ENCODE assay signal across 18 mouse cellular contexts in genomic region chr11:121808866-121809265, GRCm38 (mm10). TPM values are rescaled to one million over a fixed set of nuclear protein-coding genes. Genes with fewer than 3 reads are reported as not detected.
A peak's percentile ranks its signal among the peaks of the same experiment; 100 is the strongest.
DNase-seq lines count a peak whose midpoint lies in the region; ATAC-seq and TF ChIP-seq lines count a peak whose summit lies in the region.
"Had no signal": no experiment of that assay in that cellular context is flagged by ENCODE, and none has a peak within 500 bp of the region (broad histone marks: within the 10 kb centered on the region; RNA-seq: fewer than 3 reads in every experiment).

No protein-coding gene starts in this region.

- H3K4me3 ChIP-seq in lung, embryonic 14.5 days (ENCODE audit: low read depth, low read length) = no peak overlapping the region
- no peak overlapping the region for H3K4me3 ChIP-seq in heart, embryonic 12.5 days
- H3K4me3 ChIP-seq: forebrain, embryonic 10.5 days; heart, embryonic 10.5 days; kidney, embryonic 15.5 days; left cerebral cortex, adult 2 months; limb, embryonic 12.5 days had no signal

- no peak overlapping the region for H3K4me2 ChIP-seq in lung, embryonic 14.5 days
- H3K4me2 ChIP-seq in heart, embryonic 12.5 days = no peak overlapping the region
- H3K4me2 ChIP-seq: kidney, embryonic 15.5 days; limb, embryonic 12.5 days had no signal

- no peaks in the 10 kb centered on the region for H3K4me1 ChIP-seq in lung, embryonic 14.5 days (ENCODE audit: insufficient read depth)
- no peaks in the 10 kb centered on the region for H3K4me1 ChIP-seq in heart, embryonic 12.5 days (replicated peaks)
- H3K4me1 ChIP-seq: heart, embryonic 10.5 days; limb, embryonic 12.5 days had no signal

- ATAC-seq in lung, embryonic 14.5 days (ENCODE audit: insufficient read depth) = peak; percentile 42; the same call in 1 of the 2 replicates
- no peak for ATAC-seq in heart, embryonic 12.5 days (ENCODE audit: insufficient number of reproducible peaks, low FRiP score)

- TF ChIP-seq CTCF in lung, embryonic 14.5 days (IDR thresholded peaks at IDR 0.05; ENCODE audit: low read depth) = no peak

- 46% methylated on average over 1 of the region's 1 CpGs for WGBS in lung, embryonic 14.5 days
- 28% methylated on average over 1 of the region's 1 CpGs for WGBS in heart, embryonic 12.5 days

- no peaks in the 10 kb centered on the region for H3K9me3 ChIP-seq in lung, embryonic 14.5 days (ENCODE audit: low read depth, low read length)
- H3K9me3 ChIP-seq in heart, embryonic 12.5 days (replicated peaks) = no peaks in the 10 kb centered on the region
- H3K9me3 ChIP-seq: forebrain, embryonic 10.5 days; G1E; heart, embryonic 10.5 days; kidney, embryonic 15.5 days; limb, embryonic 12.5 days had no signal

- H3K27ac ChIP-seq in lung, embryonic 14.5 days (ENCODE audit: low read depth) = no peak overlapping the region
- H3K27ac ChIP-seq in heart, embryonic 12.5 days (ENCODE audit: poor library complexity, severe bottlenecking) = no peak overlapping the region
- H3K27ac ChIP-seq: forebrain, embryonic 10.5 days; heart, embryonic 10.5 days; kidney, embryonic 15.5 days; left cerebral cortex, adult 2 months; limb, embryonic 12.5 days; liver, embryonic 14.5 days had no signal

- H3K27me3 ChIP-seq in lung, embryonic 14.5 days (ENCODE audit: insufficient read depth, low read length) = no peaks in the 10 kb centered on the region
- H3K27me3 ChIP-seq in heart, embryonic 12.5 days (replicated peaks) = 0 out of 2 replicates have a peak, but pooled peaks cover 4% of the 10 kb centered on the region
- H3K27me3 ChIP-seq: limb, embryonic 12.5 days had no signal

- H3K9ac ChIP-seq in lung, embryonic 14.5 days = no peak overlapping the region
- no peak overlapping the region for H3K9ac ChIP-seq in heart, embryonic 12.5 days
- H3K9ac ChIP-seq: kidney, embryonic 15.5 days; limb, embryonic 12.5 days; liver, embryonic 14.5 days had no signal

- DNase-seq in lung, embryonic 14.5 days = peak; percentile 17
- no peak for DNase-seq in lung, postnatal 25 days (ENCODE audit: low spot score)
- peak; percentile 38 for DNase-seq in NIH3T3 (ENCODE audit: low read depth)
- peak; percentile 24 for DNase-seq in cerebellum, adult 11 months
- peak; percentile 31 to 43 for DNase-seq in cerebellum, postnatal 14 days
- no peak for DNase-seq in frontal cortex, postnatal 25 days (ENCODE audit: low spot score in 2 of 2)
- no peak for DNase-seq in embryo, embryonic 11 days

- no peaks in the 10 kb centered on the region for H3K36me3 ChIP-seq in lung, embryonic 14.5 days (ENCODE audit: insufficient read depth)
- H3K36me3 ChIP-seq in heart, embryonic 12.5 days = no peaks in the 10 kb centered on the region
- H3K36me3 ChIP-seq: forebrain, embryonic 10.5 days; G1E; heart, embryonic 10.5 days; kidney, embryonic 15.5 days; limb, embryonic 12.5 days had no signal

RNA-seq across cellular contexts. Expression of gene Ptchd3, which starts 21.2 kb away (rescaled TPM):
- polyA plus RNA-seq in lung, embryonic 14.5 days (2014; fragmentation: Nextera tagmentation; extraction: Ambion mirVana) = not detected in 2 replicates
- 0.05 TPM in 1 of 2 replicates, not detected in the other for polyA plus RNA-seq in heart, embryonic 12.5 days (2016; fragmentation: Nextera tagmentation; extraction: Ambion mirVana)
- polyA plus RNA-seq: CD4-positive, CD25-positive, alpha-beta regulatory T cell, adult 4 months; embryonic facial prominence, embryonic 14.5 days; forebrain, embryonic 10.5 days; G1E; heart, embryonic 10.5 days; limb, embryonic 12.5 days; liver, embryonic 14.5 days; midbrain, embryonic 14.5 days had no signal

Comparison
In these comparisons a context has a peak if more than half of its experiments do, and no peak if none do; other contexts are left out.
1. DNase-seq: peak in lung, embryonic 14.5 days (single experiment), NIH3T3 (single experiment), cerebellum, adult 11 months (single experiment) and cerebellum, postnatal 14 days (2 of 2); none in lung, postnatal 25 days (single experiment), frontal cortex, postnatal 25 days (0 of 2) and embryo, embryonic 11 days (single experiment).